Mouse (Mus musculus) thymus, adult 2 months (tissue): ENCODE results near the gene Fam185a.

Source experiments
- CTCF ChIP-seq: fragments of 200-500 bp; IDR thresholded peaks from 2 replicates; pipeline ENCODE4 v1.5.1; 2012; ENCODE audit warnings: mild to moderate bottlenecking, control low read depth, low read length, moderate library complexity, borderline replicate concordance; ENCODE audit not compliant: control insufficient read depth, poor library complexity, insufficient read depth; ENCODE audit errors: extremely low read depth
- POLR2A ChIP-seq: fragments of 200-500 bp; IDR thresholded peaks from 2 replicates; pipeline ENCODE4 v1.6.1; 2012; ENCODE audit warnings: mild to moderate bottlenecking, low read length, control low read depth, moderate library complexity; ENCODE audit not compliant: control insufficient read depth, poor library complexity, insufficient read depth; ENCODE audit errors: extremely low read depth

- TF ChIP-seq CTCF (no peak), POLR2A (no peak)
Measured at GRCm38 (mm10) chr5:21482446-21483222, 57.9 kb downstream of the Fam185a start.
